Mouse (Mus musculus) R1 (cell line): Measurements from ENCODE around the gene Tsnaxip1.

Experiments used
- DNase-seq: peaks from one replicate; pipeline ENCODE4 v3.0.0-alpha.2; 2018; ENCODE audit warnings: low read depth, low spot score

Gene Tsnaxip1

GRCm38 (mm10) chr8:105860143-105860981 lies 32.8 kb downstream of the Tsnaxip1 start, which contains the start of gene Nutf2:
Nutf2 (plus strand) TSS chr8:105860580.
- peak; percentile 100 for DNase-seq

GRCm38 (mm10) chr8:105861951-105862350 lies 34.4 kb downstream of the Tsnaxip1 start:
- DNase-seq = peak; percentile 57

- DNase-seq = peak; percentile 54
These were observed 39.0 kb downstream of the Tsnaxip1 start for GRCm38 (mm10) chr8:105866364-105867029.

- no peak for DNase-seq
These were observed 46.8 kb downstream of the Tsnaxip1 start for GRCm38 (mm10) chr8:105874301-105874700.

GRCm38 (mm10) chr8:105880754-105881520 lies 53.4 kb downstream of the Tsnaxip1 start, which contains the start of gene Edc4:
Edc4 (plus strand) TSS chr8:105880881.
- DNase-seq = peak; percentile 91

GRCm38 (mm10) chr8:105889756-105890465 lies 62.4 kb downstream of the Tsnaxip1 start:
- DNase-seq = no peak

- DNase-seq = no peak
These were observed 63.3 kb downstream of the Tsnaxip1 start for GRCm38 (mm10) chr8:105890870-105891269.

- DNase-seq = peak; percentile 46
These were observed 64.9 kb downstream of the Tsnaxip1 start for GRCm38 (mm10) chr8:105892432-105892831.

GRCm38 (mm10) chr8:105893339-105893738 lies 65.8 kb downstream of the Tsnaxip1 start, which contains the start of gene Nrn1l:
Nrn1l (plus strand) TSS chr8:105893567.
- DNase-seq = peak; percentile 92
